Mouse (Mus musculus) hindbrain, embryonic 12.5 days (tissue): ENCODE results near the gene Ccdc69. TPM values are rescaled to one million over a fixed set of nuclear protein-coding genes. Genes with fewer than 3 reads are reported as not detected.
"Not testable (repeated sequence)": the region's sequence is repeated elsewhere in the genome, so short reads cannot be mapped to it uniquely, and the experiment has no call there.

Experiments used
- ATAC-seq: fragments of 200-750 bp; cut with Nextera tagmentation; 2 replicates; pipeline ENCODE4 v1.8.0; 2017; ENCODE audit warnings: moderate TSS enrichment; ENCODE audit not compliant: low FRiP score
- H3K27ac ChIP-seq: fragments of 300-500 bp; sonication (generic); 2 replicates; pipeline ENCODE4 v1.5.1; 2016; ENCODE audit warnings: mild to moderate bottlenecking
- H3K27me3 ChIP-seq: fragments of 300-500 bp; sonication (generic); 2 replicates; pipeline ENCODE4 v1.6.1; 2016; ENCODE audit warnings: mild to moderate bottlenecking
- H3K36me3 ChIP-seq: fragments of 300-500 bp; sonication (generic); 2 replicates; pipeline ENCODE4 v1.6.1; 2016; ENCODE audit warnings: mild to moderate bottlenecking
- H3K4me1 ChIP-seq: fragments of 300-500 bp; sonication (generic); 2 replicates; pipeline ENCODE4 v1.6.1; 2016
- H3K4me2 ChIP-seq: fragments of 300-500 bp; sonication (generic); replicated peaks from 2 replicates; pipeline ENCODE4 v1.6.1; 2016; ENCODE audit warnings: mild to moderate bottlenecking
- H3K4me3 ChIP-seq: fragments of 300-500 bp; sonication (generic); 2 replicates; pipeline ENCODE4 v1.5.1; 2016; ENCODE audit warnings: mild to moderate bottlenecking
- H3K9ac ChIP-seq: fragments of 300-500 bp; sonication (generic); 2 replicates; pipeline ENCODE4 v1.6.1; 2016; ENCODE audit warnings: mild to moderate bottlenecking, moderate library complexity
- H3K9me3 ChIP-seq: fragments of 300-500 bp; sonication (generic); replicated peaks from 2 replicates; pipeline ENCODE4 v1.6.1; 2016; ENCODE audit warnings: mild to moderate bottlenecking
- WGBS: fragments of 180-500 bp; shearing (Covaris S2); methylation state at CpG from one replicate; pipeline ENCODE4 v1.1.7; 2016; 5-methylcytosine and 5-hydroxymethylcytosine counted together
- polyA plus RNA-seq: library from polyadenylated mRNA; unstranded; fragments of >200 nt; fragmentation: Nextera tagmentation; extraction: Ambion mirVana; gene quantifications from 2 replicates; pipeline ENCODE4 v1.2.1, GENCODE M21; 2016

The Ccdc69 gene
- 0.49 and 0.60 TPM in 2 replicates for polyA plus RNA-seq

DNA sequence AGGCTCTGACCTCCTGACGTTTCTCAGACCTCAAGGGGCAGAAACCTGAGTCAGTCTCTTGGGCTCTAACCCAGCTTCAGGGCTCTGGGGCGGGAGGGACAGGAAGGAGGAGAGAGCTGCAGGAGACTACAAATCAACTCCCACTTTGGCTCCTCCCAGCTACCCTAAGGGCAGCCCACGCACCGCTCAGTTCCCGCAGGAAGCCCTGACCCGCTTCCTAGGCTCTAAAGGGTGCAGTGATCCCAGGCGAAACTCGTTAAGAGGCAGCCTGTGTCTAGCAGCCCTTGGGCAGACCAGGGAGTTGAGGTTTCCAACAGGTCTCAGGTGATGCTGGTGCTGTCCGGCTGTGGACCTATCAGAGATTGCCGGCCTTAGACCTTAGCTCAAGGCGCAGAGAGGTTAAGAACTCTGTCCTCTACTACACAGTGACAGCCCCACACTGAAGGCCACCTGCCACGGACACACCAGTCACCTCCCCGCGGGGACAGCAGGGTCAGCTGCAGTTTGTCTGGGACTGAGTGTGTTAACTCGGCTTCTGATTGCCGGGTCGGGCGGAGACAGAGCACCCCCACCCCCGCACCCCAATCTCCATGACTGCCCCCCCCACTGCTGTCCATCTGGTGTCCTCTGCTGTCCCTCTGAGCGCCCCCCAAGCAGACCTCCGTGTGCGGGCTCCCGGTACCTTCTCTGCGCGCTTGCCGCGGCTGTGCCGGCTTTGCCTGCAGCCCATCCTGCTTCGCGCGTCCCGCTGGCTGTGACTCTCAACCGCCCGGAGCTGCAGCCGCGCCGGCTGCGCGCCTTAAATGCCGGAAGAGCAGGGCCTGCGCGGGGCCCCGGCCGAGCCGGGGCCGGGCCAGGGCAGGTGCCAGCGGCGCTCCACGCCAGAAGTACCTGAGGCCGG is at the start of gene Ccdc69:
Gene Ccdc69 (minus strand): TSS at position 801 of the 901 bp plus-strand sequence.
- H3K4me1 ChIP-seq = peaks cover 10% of the 10 kb centered on the region
- H3K36me3 ChIP-seq = no peaks in the 10 kb centered on the region
- H3K4me2 ChIP-seq = peak within 1 kb of the TSS; percentile 88
- peaks cover 24% of the 10 kb centered on the region for H3K27me3 ChIP-seq
- WGBS = under 1% methylated on average over 50 of the region's 50 CpGs
- peak within 1 kb of the TSS; percentile 41 for H3K4me3 ChIP-seq
- ATAC-seq = peak; percentile 64; the same call in 1 of the 2 replicates
- H3K9ac ChIP-seq = peak within 1 kb of the TSS; percentile 51
- no peak within 1 kb of the TSS for H3K27ac ChIP-seq
- H3K9me3 ChIP-seq = no peaks in the 10 kb centered on the region

DNA sequence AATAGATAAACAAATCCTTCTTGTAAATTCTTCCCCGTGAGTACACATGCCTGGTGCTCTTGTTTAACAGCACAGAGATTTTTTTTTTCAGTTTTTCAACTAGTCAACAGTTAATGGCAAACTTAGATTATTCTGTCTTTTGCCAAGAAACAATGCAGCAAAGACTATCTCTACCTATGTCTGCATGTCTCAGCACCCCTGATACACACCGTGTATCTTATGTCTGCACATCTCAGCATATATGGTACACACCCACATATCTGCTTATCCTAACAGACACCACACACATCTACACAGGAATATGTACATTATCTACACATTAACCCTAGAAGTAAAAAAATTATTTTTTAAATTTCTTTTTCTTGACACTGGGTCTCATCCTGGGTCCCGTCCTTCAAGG is 48.7 kb upstream of the Ccdc69 start:
- no peak for ATAC-seq
- no peak overlapping the region for H3K9ac ChIP-seq
- WGBS = 85% methylated on average over 3 of the region's 3 CpGs

DNA sequence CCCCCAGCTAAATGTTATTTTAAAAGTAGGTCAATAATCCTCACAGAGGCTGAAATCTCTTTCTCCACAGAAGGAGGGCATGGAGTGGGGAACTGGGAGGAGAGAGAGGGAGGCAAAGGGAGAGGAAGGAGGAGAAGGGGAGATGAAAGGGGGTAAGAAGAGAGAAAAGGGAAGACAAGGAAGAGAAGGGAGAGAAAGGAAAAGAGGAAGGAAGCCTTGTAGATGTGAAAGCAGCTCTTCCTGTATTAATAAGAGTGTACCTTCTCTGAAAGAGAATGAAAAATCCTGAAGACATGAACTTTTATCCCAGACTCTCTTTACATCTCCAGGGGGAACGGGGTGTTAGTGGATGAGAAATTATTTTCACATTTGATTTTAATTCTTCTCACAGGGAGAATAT is 43.5 kb upstream of the Ccdc69 start:
- Histone ChIP-seq H3K36me3 (no peaks in the 10 kb centered on the region), H3K4me2 (no peak overlapping the region), H3K4me1 (no peaks in the 10 kb centered on the region), H3K4me3 (no peak overlapping the region), H3K27me3 (no peaks in the 10 kb centered on the region), H3K9ac (no peak overlapping the region), H3K27ac (no peak overlapping the region), H3K9me3 (no peaks in the 10 kb centered on the region)
- WGBS = 89% methylated on average over 1 of the region's 1 CpGs
- no peak for ATAC-seq

More for the DNA sequence above, 48.7 kb upstream of the Ccdc69 start:
- Histone ChIP-seq H3K27me3 (no peaks in the 10 kb centered on the region), H3K4me3 (no peak overlapping the region), H3K4me2 (no peak overlapping the region), H3K27ac (no peak overlapping the region), H3K36me3 (no peaks in the 10 kb centered on the region), H3K9me3 (no peaks in the 10 kb centered on the region), H3K4me1 (no peaks in the 10 kb centered on the region)

DNA sequence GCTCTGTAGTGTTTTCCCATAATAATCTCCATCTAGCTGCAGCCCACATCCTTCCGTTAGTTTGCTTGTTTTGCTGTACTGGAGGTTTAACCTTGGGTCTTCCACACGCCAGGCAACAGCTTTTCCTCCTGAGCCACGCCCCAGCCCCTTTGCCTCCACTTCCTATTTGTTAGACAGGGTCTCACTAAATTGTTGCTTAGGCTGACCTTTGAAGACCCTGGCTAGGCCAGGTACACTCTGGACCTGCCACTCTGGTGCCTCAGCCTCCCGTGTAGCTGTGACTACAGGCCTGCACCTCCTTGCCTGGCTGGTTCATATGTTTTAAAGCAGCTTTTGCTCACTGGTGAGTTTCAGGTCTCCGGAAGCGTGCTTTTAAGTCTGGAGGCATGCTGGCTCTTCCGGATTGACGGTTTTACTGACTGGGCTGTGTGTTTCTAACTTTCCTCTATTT is 42.9 kb upstream of the Ccdc69 start:
- 78% methylated on average over 8 of the region's 8 CpGs for WGBS
- Histone ChIP-seq H3K4me1 (no peaks in the 10 kb centered on the region), H3K27ac (no peak overlapping the region), H3K9me3 (no peaks in the 10 kb centered on the region), H3K9ac (no peak overlapping the region), H3K27me3 (no peaks in the 10 kb centered on the region), H3K4me2 (no peak overlapping the region), H3K4me3 (no peak overlapping the region), H3K36me3 (no peaks in the 10 kb centered on the region)
- ATAC-seq = no peak

DNA sequence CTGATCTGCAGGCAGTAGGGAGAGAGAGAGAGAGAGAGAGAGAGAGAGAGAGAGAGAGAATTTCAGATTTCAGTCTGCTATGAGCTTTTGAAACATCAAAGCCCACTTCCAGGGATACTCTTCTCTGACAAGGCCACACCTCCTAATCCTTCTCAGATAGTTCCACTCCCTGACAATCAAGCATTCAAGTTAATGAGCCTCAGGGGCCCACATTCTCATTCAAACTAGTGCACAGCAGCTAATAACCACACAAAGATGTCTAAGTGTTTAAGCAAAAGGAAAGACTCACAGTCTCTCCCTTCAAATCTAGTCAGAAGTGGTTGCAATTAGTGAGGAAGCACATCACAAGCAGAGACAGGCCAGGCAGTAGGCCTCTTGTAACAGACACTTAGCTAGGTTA is 42.3 kb upstream of the Ccdc69 start:
- Histone ChIP-seq H3K4me1 (no peaks in the 10 kb centered on the region), H3K27ac (no peak overlapping the region), H3K36me3 (no peaks in the 10 kb centered on the region), H3K4me3 (no peak overlapping the region), H3K4me2 (no peak overlapping the region), H3K27me3 (no peaks in the 10 kb centered on the region), H3K9me3 (no peaks in the 10 kb centered on the region), H3K9ac (no peak overlapping the region)
- no peak for ATAC-seq

DNA sequence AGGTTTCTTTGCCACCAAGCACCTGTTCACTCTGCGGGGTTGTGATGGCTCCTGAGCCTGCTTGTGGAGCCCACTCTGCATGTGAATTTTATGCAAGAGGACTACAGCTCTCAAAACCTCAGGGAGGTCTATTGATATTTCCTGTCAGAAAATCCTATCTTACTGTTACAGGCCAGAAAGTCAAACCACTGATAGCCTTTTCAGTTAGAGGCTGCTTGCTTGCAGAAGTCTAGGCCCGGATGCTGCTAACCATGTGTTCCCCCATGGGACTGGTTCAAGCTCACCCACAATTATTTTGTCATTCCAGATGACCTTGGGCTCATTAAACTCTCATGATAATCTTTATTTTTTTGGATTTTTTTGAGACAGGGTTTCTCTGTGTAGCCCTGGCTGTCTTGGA is 39.1 kb upstream of the Ccdc69 start:
- no peak for ATAC-seq
- no peak overlapping the region for H3K4me3 ChIP-seq
- no peaks in the 10 kb centered on the region for H3K9me3 ChIP-seq
- no peak overlapping the region for H3K27ac ChIP-seq
- H3K36me3 ChIP-seq = no peaks in the 10 kb centered on the region
- no peaks in the 10 kb centered on the region for H3K27me3 ChIP-seq
- no peaks in the 10 kb centered on the region for H3K4me1 ChIP-seq
- WGBS = 92% methylated on average over 2 of the region's 2 CpGs
- H3K9ac ChIP-seq = no peak overlapping the region
- no peak overlapping the region for H3K4me2 ChIP-seq

DNA sequence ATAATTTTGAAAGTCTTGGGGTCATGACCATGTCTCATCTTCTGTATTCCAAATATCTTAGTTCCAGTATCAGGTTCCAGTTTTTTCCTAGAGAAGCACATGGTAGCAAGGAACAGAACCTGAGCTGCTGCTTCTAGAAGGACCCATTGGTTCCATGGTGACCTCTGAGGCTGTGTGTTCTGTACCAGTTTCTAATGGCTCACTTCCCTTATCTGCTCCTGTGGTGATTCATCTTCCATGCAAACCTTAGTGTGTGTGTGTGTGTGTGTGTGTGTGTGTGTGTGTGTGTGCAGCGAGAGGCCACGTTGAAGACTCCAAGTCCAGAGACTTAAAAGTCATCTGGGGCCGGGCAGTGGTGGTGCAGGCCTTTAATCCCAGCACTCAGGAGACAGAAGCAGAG is 38.1 kb upstream of the Ccdc69 start:
- Histone ChIP-seq H3K9ac (no peak overlapping the region), H3K4me1 (no peaks in the 10 kb centered on the region), H3K36me3 (no peaks in the 10 kb centered on the region), H3K4me2 (no peak overlapping the region), H3K9me3 (no peaks in the 10 kb centered on the region), H3K4me3 (no peak overlapping the region), H3K27ac (no peak overlapping the region), H3K27me3 (no peaks in the 10 kb centered on the region)
- WGBS = 92% methylated on average over 3 of the region's 3 CpGs
- ATAC-seq = no peak

DNA sequence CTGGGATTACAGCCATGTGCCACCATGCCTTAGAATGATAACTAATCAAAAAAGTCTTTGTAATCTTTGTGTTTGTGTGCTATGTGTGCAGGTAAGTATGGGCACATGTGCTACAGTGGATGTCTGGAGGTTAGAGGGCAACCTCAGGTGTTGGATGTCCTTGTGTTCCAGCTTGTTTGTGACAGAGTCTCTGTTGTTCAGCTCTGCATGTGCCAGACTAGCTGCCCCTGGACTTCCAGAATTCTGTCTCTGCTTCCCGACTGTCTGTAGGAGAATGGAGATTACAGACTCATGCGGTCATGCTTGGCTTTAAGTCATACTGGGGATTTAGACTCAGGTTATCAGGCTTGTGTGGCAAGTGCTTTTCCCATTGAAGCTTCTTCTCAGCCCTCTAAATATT is 36.4 kb upstream of the Ccdc69 start:
- Histone ChIP-seq H3K27ac (no peak overlapping the region), H3K9me3 (no peaks in the 10 kb centered on the region), H3K4me3 (no peak overlapping the region), H3K4me2 (no peak overlapping the region), H3K4me1 (no peaks in the 10 kb centered on the region), H3K36me3 (peaks cover 3% of the 10 kb centered on the region; the same call in 1 of the 2 replicates), H3K9ac (no peak overlapping the region), H3K27me3 (no peaks in the 10 kb centered on the region)
- WGBS = 76% methylated on average over 2 of the region's 2 CpGs
- no peak for ATAC-seq

DNA sequence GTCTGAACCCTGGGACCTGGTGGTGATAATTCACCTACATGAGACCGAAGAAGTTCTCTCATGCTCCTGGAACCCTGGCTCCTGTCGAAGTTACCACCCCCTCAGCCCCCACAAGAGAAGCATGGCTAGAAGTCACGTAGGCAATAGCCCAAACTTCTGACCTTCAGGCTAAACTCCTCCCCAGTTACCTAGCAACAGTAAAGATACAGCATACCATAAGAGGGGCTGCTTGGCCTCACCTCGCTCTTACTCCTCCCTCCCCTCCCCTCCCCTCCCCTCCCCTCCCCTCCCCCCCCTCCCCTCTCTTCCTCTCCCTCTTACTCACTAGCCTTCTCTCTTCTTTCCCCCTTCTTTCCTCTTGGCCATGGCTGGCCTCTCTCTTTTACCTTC is 35.9 kb upstream of the Ccdc69 start:
- WGBS = 42% methylated on average over 4 of the region's 4 CpGs
- not testable (repeated sequence) for H3K27me3 ChIP-seq, H3K9me3 ChIP-seq, H3K4me2 ChIP-seq, H3K36me3 ChIP-seq, H3K4me1 ChIP-seq, H3K9ac ChIP-seq, ATAC-seq, H3K27ac ChIP-seq, H3K4me3 ChIP-seq

DNA sequence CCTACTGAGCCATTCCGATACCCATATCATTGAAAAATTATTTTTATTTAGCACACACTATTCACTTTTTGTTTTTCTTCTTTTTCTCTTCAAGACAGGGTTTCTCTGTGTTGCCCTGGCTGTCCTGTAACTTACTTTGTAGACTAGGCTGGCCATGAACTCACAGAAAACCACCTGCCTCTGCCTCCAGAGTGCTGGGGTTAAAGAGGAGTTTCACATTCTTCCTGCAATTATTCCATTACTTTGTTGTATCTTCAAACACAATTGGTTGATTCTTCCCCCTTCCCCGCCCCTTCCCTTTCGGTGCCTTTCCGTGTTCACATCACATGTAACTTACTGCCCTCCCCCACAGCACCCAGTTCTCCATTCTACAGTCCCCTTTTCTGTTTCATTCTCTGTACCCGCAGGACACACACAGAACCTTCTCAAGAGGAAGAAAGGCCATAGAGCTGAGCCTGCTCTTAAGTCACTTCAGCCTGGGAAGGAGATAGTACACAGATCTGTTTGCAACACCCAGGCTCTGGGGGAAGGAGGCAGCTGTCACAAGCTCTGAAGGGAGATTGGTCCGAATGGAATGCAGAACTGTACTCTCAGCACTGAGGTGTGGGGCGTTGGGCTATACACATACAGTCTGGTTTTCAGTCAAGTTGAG is 35.4 kb upstream of the Ccdc69 start:
- Histone ChIP-seq H3K4me2 (no peak overlapping the region), H3K27ac (no peak overlapping the region), H3K27me3 (no peaks in the 10 kb centered on the region), H3K36me3 (peaks cover 4% of the 10 kb centered on the region; the same call in 1 of the 2 replicates), H3K9ac (no peak overlapping the region), H3K4me1 (no peaks in the 10 kb centered on the region), H3K4me3 (no peak overlapping the region), H3K9me3 (no peaks in the 10 kb centered on the region)
- WGBS = 69% methylated on average over 7 of the region's 7 CpGs
- ATAC-seq = no peak

DNA sequence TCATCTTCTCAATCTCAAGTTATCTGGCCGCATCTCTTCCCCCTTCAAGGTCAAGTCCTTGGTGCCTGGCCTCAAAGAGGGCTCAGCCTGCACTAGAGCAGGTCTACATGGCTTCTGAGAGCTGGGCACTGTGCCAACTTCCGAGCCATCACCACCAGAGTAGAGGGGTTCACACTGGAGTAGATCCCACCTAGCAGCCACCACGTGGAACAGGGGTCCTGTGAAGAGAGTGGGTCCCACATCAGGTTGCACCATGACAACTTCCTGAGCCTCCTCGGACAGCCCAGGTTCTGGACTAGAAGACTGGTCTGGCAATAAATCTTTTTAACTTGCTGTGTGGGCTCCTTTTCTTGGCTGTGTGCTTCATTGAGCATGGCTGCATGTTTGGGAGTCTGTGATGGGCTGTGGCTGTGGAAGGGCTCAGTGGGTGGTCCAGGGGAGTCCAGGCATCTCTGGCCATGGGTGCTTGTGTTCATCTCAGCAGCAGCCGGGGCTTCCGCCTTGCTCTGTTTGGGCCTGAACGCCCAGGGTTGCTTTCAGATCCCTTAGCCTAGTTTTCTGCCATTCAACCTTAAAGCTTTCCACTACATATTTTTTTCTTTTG is 32.7 kb upstream of the Ccdc69 start:
- no peak overlapping the region for H3K4me3 ChIP-seq
- no peak for ATAC-seq
- 84% methylated on average over 7 of the region's 7 CpGs for WGBS
- no peak overlapping the region for H3K27ac ChIP-seq
- H3K9ac ChIP-seq = no peak overlapping the region
- no peaks in the 10 kb centered on the region for H3K9me3 ChIP-seq
- H3K4me1 ChIP-seq = no peaks in the 10 kb centered on the region
- no peaks in the 10 kb centered on the region for H3K27me3 ChIP-seq
- H3K36me3 ChIP-seq = peaks cover 4% of the 10 kb centered on the region; the same call in 1 of the 2 replicates
- no peak overlapping the region for H3K4me2 ChIP-seq

DNA sequence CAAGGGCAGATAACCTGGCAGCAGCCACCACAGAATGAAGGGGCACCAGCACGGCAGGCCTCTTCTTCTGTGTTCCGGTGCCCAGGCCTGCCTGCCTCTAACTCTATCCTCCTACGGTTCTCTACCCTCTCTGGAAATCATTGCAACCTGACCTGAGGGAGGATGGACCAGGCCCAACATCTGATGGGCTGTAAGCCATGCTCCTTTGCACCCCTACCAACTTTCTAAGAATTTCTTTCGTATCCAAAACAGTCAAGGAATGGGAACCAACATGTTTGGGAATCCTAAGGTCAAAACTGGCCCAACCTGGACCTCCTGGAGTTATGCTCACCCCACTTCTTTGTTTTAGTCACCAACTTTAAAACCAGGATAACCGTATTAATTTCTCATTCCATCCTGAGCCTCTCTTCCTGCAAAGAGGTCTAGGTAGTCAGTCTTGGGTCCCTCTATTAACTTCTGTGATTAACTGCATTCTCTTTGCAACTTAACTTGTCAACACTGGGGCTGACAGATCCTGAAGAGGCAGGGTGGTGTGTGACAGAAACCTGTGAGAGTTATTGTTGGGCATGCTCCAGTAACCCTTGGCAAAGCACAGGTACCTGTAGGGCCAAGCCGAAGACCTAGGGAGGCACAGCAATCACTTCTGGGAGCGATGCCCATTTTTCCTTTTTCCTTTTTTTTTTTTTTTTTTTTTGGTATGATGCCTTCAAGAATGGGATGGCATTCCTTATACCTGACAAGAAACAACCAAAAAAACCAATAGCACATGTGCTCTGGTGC is 31.8 kb upstream of the Ccdc69 start:
- ATAC-seq = no peak
- H3K9me3 ChIP-seq = no peaks in the 10 kb centered on the region
- 94% methylated on average over 7 of the region's 7 CpGs for WGBS
- H3K27ac ChIP-seq = no peak overlapping the region
- H3K4me1 ChIP-seq = no peaks in the 10 kb centered on the region
- H3K4me2 ChIP-seq = no peak overlapping the region
- H3K4me3 ChIP-seq = no peak overlapping the region
- peaks cover 4% of the 10 kb centered on the region; the same call in 1 of the 2 replicates for H3K36me3 ChIP-seq
- no peak overlapping the region for H3K9ac ChIP-seq
- no peaks in the 10 kb centered on the region for H3K27me3 ChIP-seq
